Mouse (Mus musculus) hindbrain, embryonic 14.5 days (tissue): ENCODE results near the gene Cyb5b. TPM values are rescaled to one million over a fixed set of nuclear protein-coding genes. Genes with fewer than 3 reads are reported as not detected.
A peak's percentile ranks its signal among the peaks of the same experiment; 100 is the strongest.

Experiments used
- ATAC-seq: fragments of 200-750 bp; cut with Nextera tagmentation; 2 replicates; pipeline ENCODE4 v1.8.0; 2017; ENCODE audit warnings: moderate number of reproducible peaks, mild to moderate bottlenecking, moderate TSS enrichment, moderate library complexity; ENCODE audit not compliant: low FRiP score
- DNase-seq: peaks from one replicate; pipeline ENCODE4 v3.0.0-alpha.2; 2015; ENCODE audit warnings: low spot score
- H3K27ac ChIP-seq: fragments of 300-500 bp; sonication (generic); 2 replicates; pipeline ENCODE4 v1.5.1; 2014; ENCODE audit warnings: mild to moderate bottlenecking, moderate library complexity
- H3K27me3 ChIP-seq: fragments of 300-500 bp; sonication (generic); 2 replicates; pipeline ENCODE4 v1.6.1; 2014; ENCODE audit warnings: mild to moderate bottlenecking, low read length, mixed read lengths; ENCODE audit not compliant: control insufficient read depth, insufficient read depth
- H3K36me3 ChIP-seq: fragments of 300-500 bp; sonication (generic); replicated peaks from 2 replicates; pipeline ENCODE4 v1.6.1; 2014; ENCODE audit not compliant: control insufficient read depth, insufficient read depth
- H3K4me1 ChIP-seq: fragments of 300-500 bp; sonication (generic); replicated peaks from 2 replicates; pipeline ENCODE4 v1.6.1; 2014; ENCODE audit warnings: antibody characterized with exemption, low read length, mixed read lengths; ENCODE audit not compliant: control insufficient read depth, insufficient read depth
- H3K4me2 ChIP-seq: fragments of 300-500 bp; sonication (generic); replicated peaks from 2 replicates; pipeline ENCODE4 v1.6.1; 2014; ENCODE audit warnings: mild to moderate bottlenecking, moderate library complexity
- H3K4me3 ChIP-seq: fragments of 300-500 bp; sonication (generic); replicated peaks from 2 replicates; pipeline ENCODE4 v1.5.1; 2014; ENCODE audit warnings: mild to moderate bottlenecking, low read length
- H3K9ac ChIP-seq: fragments of 300-500 bp; sonication (generic); 2 replicates; pipeline ENCODE4 v1.6.1; 2014
- H3K9me3 ChIP-seq: fragments of 300-500 bp; sonication (generic); 2 replicates; pipeline ENCODE4 v1.6.1; 2016; ENCODE audit warnings: low read length; ENCODE audit not compliant: control insufficient read depth
- WGBS: fragments of 180-500 bp; shearing (Covaris S2); extraction: QIAGEN DNeasy Blood & Tissue Kit; methylation state at CpG from one replicate; pipeline ENCODE4 v1.1.7; 2014; 5-methylcytosine and 5-hydroxymethylcytosine counted together
- polyA plus RNA-seq: library from polyadenylated mRNA; unstranded; fragments of >200 nt; fragmentation: Nextera tagmentation; extraction: Ambion mirVana; gene quantifications from 2 replicates; pipeline ENCODE4 v1.2.1, GENCODE M21; 2014

Cyb5b gene
- polyA plus RNA-seq, 1 experiment from 2014 or later: 126 TPM

- no peak overlapping the region for H3K4me3 ChIP-seq
- DNase-seq (no peak), ATAC-seq (no peak)
- H3K27me3 ChIP-seq: no peaks in the 10 kb centered on the region
- H3K4me2 ChIP-seq: no peak overlapping the region
- no peaks in the 10 kb centered on the region for H3K4me1 ChIP-seq
- WGBS: 70% methylated on average over 8 of the region's 8 CpGs
- no peak overlapping the region for H3K27ac ChIP-seq
- no peaks in the 10 kb centered on the region for H3K9me3 ChIP-seq
- no peaks in the 10 kb centered on the region for H3K36me3 ChIP-seq
- no peak overlapping the region for H3K9ac ChIP-seq
Measured at GRCm38 (mm10) chr8:107124343-107124742, 26.1 kb upstream of the Cyb5b start.

- ATAC-seq: no peak
- no peaks in the 10 kb centered on the region for H3K4me1 ChIP-seq
Measured at GRCm38 (mm10) chr8:107129171-107130025, 21.0 kb upstream of the Cyb5b start.

GRCm38 (mm10) chr8:107130028-107130427, 20.4 kb upstream of the Cyb5b start:
- no peaks in the 10 kb centered on the region for H3K4me1 ChIP-seq
- no peak for ATAC-seq
- no peaks in the 10 kb centered on the region for H3K9me3 ChIP-seq
- no peak overlapping the region for H3K4me2 ChIP-seq
- H3K4me3 ChIP-seq: no peak overlapping the region
- DNase-seq: no peak
- H3K27me3 ChIP-seq: no peaks in the 10 kb centered on the region
- H3K27ac ChIP-seq: 0 out of 2 replicates have a peak overlapping the region, but pooled peaks have one; percentile 3
- H3K36me3 ChIP-seq: no peaks in the 10 kb centered on the region
- WGBS: 81% methylated on average over 6 of the region's 6 CpGs
- H3K9ac ChIP-seq: no peak overlapping the region

More at GRCm38 (mm10) chr8:107129171-107130025, 21.0 kb upstream of the Cyb5b start:
- H3K9me3 ChIP-seq: no peaks in the 10 kb centered on the region
- H3K4me3 ChIP-seq: no peak overlapping the region
- no peaks in the 10 kb centered on the region for H3K27me3 ChIP-seq
- 0 out of 2 replicates have a peak overlapping the region, but pooled peaks have one; percentile 3 for H3K27ac ChIP-seq
- H3K36me3 ChIP-seq: no peaks in the 10 kb centered on the region
- no peak for DNase-seq
- WGBS: 56% methylated on average over 8 of the region's 8 CpGs
- no peak overlapping the region for H3K4me2 ChIP-seq
- H3K9ac ChIP-seq: no peak overlapping the region

GRCm38 (mm10) chr8:107132581-107133491, 17.6 kb upstream of the Cyb5b start:
- Histone ChIP-seq H3K27me3 (no peaks in the 10 kb centered on the region), H3K4me2 (no peak overlapping the region), H3K9me3 (no peaks in the 10 kb centered on the region), H3K4me1 (no peaks in the 10 kb centered on the region), H3K9ac (no peak overlapping the region), H3K4me3 (no peak overlapping the region), H3K27ac (no peak overlapping the region), H3K36me3 (no peaks in the 10 kb centered on the region)
- DNase-seq (no peak), ATAC-seq (no peak)
- 87% methylated on average over 24 of the region's 24 CpGs for WGBS

- Histone ChIP-seq H3K9ac (no peak overlapping the region), H3K4me1 (no peaks in the 10 kb centered on the region), H3K4me2 (no peak overlapping the region), H3K27me3 (no peaks in the 10 kb centered on the region), H3K9me3 (no peaks in the 10 kb centered on the region), H3K4me3 (no peak overlapping the region), H3K27ac (no peak overlapping the region), H3K36me3 (no peaks in the 10 kb centered on the region)
- DNase-seq: no peak
- WGBS: 51% methylated on average over 6 of the region's 6 CpGs
- no peak for ATAC-seq
Measured at GRCm38 (mm10) chr8:107133881-107134280, 16.6 kb upstream of the Cyb5b start.

- ATAC-seq: no peak
- no peaks in the 10 kb centered on the region for H3K9me3 ChIP-seq
- H3K27me3 ChIP-seq: no peaks in the 10 kb centered on the region
- DNase-seq: no peak
- no peaks in the 10 kb centered on the region for H3K36me3 ChIP-seq
- no peak overlapping the region for H3K4me3 ChIP-seq
- H3K4me1 ChIP-seq: no peaks in the 10 kb centered on the region
- no peak overlapping the region for H3K27ac ChIP-seq
- no peak overlapping the region for H3K4me2 ChIP-seq
- H3K9ac ChIP-seq: no peak overlapping the region
- WGBS: 20% methylated on average over 8 of the region's 8 CpGs
Measured at GRCm38 (mm10) chr8:107136003-107136612, 14.3 kb upstream of the Cyb5b start.

- no peak for ATAC-seq
- Histone ChIP-seq H3K9me3 (no peaks in the 10 kb centered on the region), H3K4me1 (no peaks in the 10 kb centered on the region), H3K9ac (no peak overlapping the region), H3K36me3 (no peaks in the 10 kb centered on the region), H3K4me3 (no peak overlapping the region), H3K27me3 (no peaks in the 10 kb centered on the region), H3K4me2 (no peak overlapping the region), H3K27ac (no peak overlapping the region)
- no peak for DNase-seq
- WGBS: 79% methylated on average over 6 of the region's 6 CpGs
Measured at GRCm38 (mm10) chr8:107137591-107137990, 12.8 kb upstream of the Cyb5b start.

GRCm38 (mm10) chr8:107138338-107138737, 12.1 kb upstream of the Cyb5b start:
- 93% methylated on average over 5 of the region's 5 CpGs for WGBS
- no peaks in the 10 kb centered on the region for H3K9me3 ChIP-seq
- no peak overlapping the region for H3K4me3 ChIP-seq
- no peak for ATAC-seq
- no peak overlapping the region for H3K4me2 ChIP-seq
- H3K9ac ChIP-seq: no peak overlapping the region
- DNase-seq: no peak
- H3K27ac ChIP-seq: no peak overlapping the region
- H3K36me3 ChIP-seq: no peaks in the 10 kb centered on the region
- no peaks in the 10 kb centered on the region for H3K27me3 ChIP-seq
- no peaks in the 10 kb centered on the region for H3K4me1 ChIP-seq
